Mouse (Mus musculus) gastrocnemius, postnatal 4 days (tissue): ENCODE results near the gene Psme4. TPM values are rescaled to one million over a fixed set of nuclear protein-coding genes. Genes with fewer than 3 reads are reported as not detected.
"Not testable (repeated sequence)": the region's sequence is repeated elsewhere in the genome, so short reads cannot be mapped to it uniquely, and the experiment has no call there.

Experiments
- DNase-seq, 2 experiments: peaks; one replicate each; pipeline ENCODE4 v3.0.0; 2021 to 2022; ENCODE audit warnings: low spot score in 2 of 2, mixed read lengths in 2 of 2
- long read RNA-seq, 2 experiments: library from polyadenylated mRNA; stranded (forward); transcript quantifications; one replicate each; pipeline ENCODE4 v2.0.0; 2021
- total RNA-seq, 2 experiments: library from RNA; stranded (reverse); gene quantifications; 2 replicates each; pipeline ENCODE4 v1.2.3; 2021

Gene Psme4
- 10 to 100 TPM; 62.1 to 78.5 TPM for total RNA-seq
- long read RNA-seq, experiment 1, partial matches to known transcripts, result 14 of 15 reads
- long read RNA-seq, experiment 1, other reads (novel, unspliced or antisense), result 1 of 15 reads
- long read RNA-seq, experiment 2, full-length matches to known transcripts, result 4 of 23 reads
- long read RNA-seq, experiment 2, partial matches to known transcripts, result 17 of 23 reads
- long read RNA-seq, experiment 2, other reads (novel, unspliced or antisense), result 2 of 23 reads

GRCm38 (mm10) chr11:30771267-30771903, at the start of gene Psme4:
Gene Psme4 (plus strand): TSS chr11:30771726.
- DNase-seq, result peak; percentile 93 to 94

- DNase-seq, result no peak
These were observed 48.1 kb upstream of the Psme4 start for GRCm38 (mm10) chr11:30723438-30723837.

- no peak for DNase-seq
These were observed 40.8 kb upstream of the Psme4 start for GRCm38 (mm10) chr11:30730721-30731120.

- no peak for DNase-seq
These were observed 38.1 kb upstream of the Psme4 start for GRCm38 (mm10) chr11:30733376-30733775.

- no peak for DNase-seq
These were observed 27.5 kb upstream of the Psme4 start for GRCm38 (mm10) chr11:30743991-30744390.

- no peak for DNase-seq
These were observed 22.6 kb upstream of the Psme4 start for GRCm38 (mm10) chr11:30748938-30749337.

GRCm38 (mm10) chr11:30749587-30749986, 21.9 kb upstream of the Psme4 start:
- no peak for DNase-seq

- DNase-seq, result no peak
These were observed 21.3 kb upstream of the Psme4 start for GRCm38 (mm10) chr11:30750039-30750823.

GRCm38 (mm10) chr11:30752956-30753355, 18.6 kb upstream of the Psme4 start:
- no peak for DNase-seq

GRCm38 (mm10) chr11:30754486-30754854, 17.1 kb upstream of the Psme4 start:
- not testable (repeated sequence) for DNase-seq

GRCm38 (mm10) chr11:30754855-30755530, 16.5 kb upstream of the Psme4 start:
- DNase-seq, result peak; percentile 19 to 36

- no peak for DNase-seq
These were observed 10.1 kb upstream of the Psme4 start for GRCm38 (mm10) chr11:30761381-30761780.

GRCm38 (mm10) chr11:30761891-30762290, 9.6 kb upstream of the Psme4 start:
- DNase-seq, result no peak

GRCm38 (mm10) chr11:30765076-30765475, 6.5 kb upstream of the Psme4 start:
- no peak for DNase-seq

GRCm38 (mm10) chr11:30770817-30771216, 709 bp upstream of the Psme4 start:
- no peak for DNase-seq

- peak; percentile 37 to 67 for DNase-seq
These were observed 517 bp downstream of the Psme4 start for GRCm38 (mm10) chr11:30771904-30772581.

GRCm38 (mm10) chr11:30772777-30773417, 1.4 kb downstream of the Psme4 start:
- DNase-seq, result no peak

- DNase-seq, result no peak
These were observed 3.1 kb downstream of the Psme4 start for GRCm38 (mm10) chr11:30774638-30775037.

GRCm38 (mm10) chr11:30777498-30777897, 6.0 kb downstream of the Psme4 start:
- no peak for DNase-seq

- DNase-seq, result no peak
These were observed 9.4 kb downstream of the Psme4 start for GRCm38 (mm10) chr11:30780893-30781292.

- no peak for DNase-seq
These were observed 10.1 kb downstream of the Psme4 start for GRCm38 (mm10) chr11:30781612-30782011.
